Mouse (Mus musculus): ENCODE results near the gene Zdhhc6.

Zdhhc6 gene

DNA sequence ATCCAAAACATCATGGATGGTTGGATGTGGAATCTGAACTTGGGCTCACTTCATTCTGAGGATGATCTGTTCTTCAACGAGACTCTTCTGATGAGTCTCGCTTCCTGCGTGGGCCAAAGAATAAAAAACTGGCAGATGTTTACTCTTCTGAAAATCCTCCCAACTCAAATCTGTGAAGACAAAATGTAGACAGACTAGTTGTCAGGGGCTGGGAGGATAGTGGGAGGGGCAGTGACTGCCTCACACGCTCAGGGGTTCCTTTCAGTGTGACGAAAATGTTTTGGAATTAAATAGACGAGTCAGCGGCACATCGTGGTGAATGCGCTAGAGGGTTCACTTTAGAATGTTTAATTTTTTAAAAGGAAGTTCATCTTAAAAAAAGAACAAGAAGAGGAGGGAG lies 59.7 kb downstream of the Zdhhc6 start:
- DNase-seq = no peak

DNA sequence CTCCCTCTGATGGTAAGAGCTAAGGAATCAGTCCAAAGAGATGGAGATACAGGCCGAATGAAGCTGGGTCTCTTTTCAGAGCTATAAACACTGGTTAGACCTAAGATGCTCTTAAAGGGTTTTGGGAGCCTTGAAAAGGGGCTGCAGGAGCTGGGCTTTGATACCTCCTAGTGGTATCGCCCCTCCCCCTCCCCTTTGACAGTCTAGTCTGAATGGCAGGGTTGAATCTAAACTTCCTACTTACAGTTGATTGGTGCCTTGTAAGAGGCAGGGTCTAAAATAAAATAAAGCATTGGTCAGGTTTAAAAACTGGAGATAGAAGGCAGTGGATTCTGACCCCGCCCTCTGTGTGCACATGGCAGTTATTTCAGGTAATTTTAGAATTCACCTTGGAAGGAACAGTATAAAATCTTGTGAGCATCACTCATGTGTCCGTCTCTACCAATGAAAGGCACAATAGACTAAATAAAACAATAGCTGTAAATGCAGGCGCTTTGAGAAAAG lies 61.3 kb downstream of the Zdhhc6 start:
- DNase-seq = peak in 1 of 2 experiments; percentile 30

- peak; percentile 67 to 78 for DNase-seq
Measured at GRCm38 (mm10) chr19:55253570-55254441, 62.0 kb downstream of the Zdhhc6 start.

GRCm38 (mm10) chr19:55253239-55253569 lies 62.6 kb downstream of the Zdhhc6 start:
- no peak for DNase-seq

- DNase-seq = peak; percentile 21 to 53
Measured at GRCm38 (mm10) chr19:55251383-55252124, 64.3 kb downstream of the Zdhhc6 start, which contains the start of gene Acsl5. TSS of gene Acsl5 (plus strand) at chr19:55251938.

- no peak for DNase-seq
Measured at GRCm38 (mm10) chr19:55250451-55250850, 65.4 kb downstream of the Zdhhc6 start.

- DNase-seq = peak in 1 of 2 experiments; percentile 53
Measured at GRCm38 (mm10) chr19:55247991-55248520, 67.8 kb downstream of the Zdhhc6 start.

DNA sequence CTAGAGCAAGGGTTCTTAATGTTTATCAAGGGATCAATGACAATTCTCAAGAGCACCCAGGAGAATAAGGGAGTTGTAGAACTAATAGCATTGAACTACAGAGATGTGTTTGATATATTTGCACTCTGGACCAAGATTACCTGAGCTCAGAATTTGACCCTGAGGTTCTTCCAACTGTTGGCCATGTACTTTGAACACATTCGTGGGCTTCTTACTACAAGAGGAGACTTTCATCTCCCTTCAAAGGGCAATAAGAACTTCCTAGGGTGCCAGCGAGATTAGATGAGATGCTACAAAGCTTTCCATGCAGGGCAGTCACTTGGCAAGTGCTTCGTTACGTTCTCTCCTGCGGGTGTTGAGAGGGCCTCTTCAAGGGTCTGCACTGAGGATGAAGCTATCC lies 68.3 kb downstream of the Zdhhc6 start:
- no peak for DNase-seq

GRCm38 (mm10) chr19:55244791-55245231 lies 71.0 kb downstream of the Zdhhc6 start:
- peak; percentile 78 to 88 for DNase-seq

- no peak for DNase-seq
Measured at GRCm38 (mm10) chr19:55241186-55241645, 74.6 kb downstream of the Zdhhc6 start, which contains the start of gene Gucy2g. TSS of gene Gucy2g (minus strand) at chr19:55241236.

- DNase-seq = no peak
Measured at GRCm38 (mm10) chr19:55239766-55240426, 75.9 kb downstream of the Zdhhc6 start.

- DNase-seq = no peak
Measured at GRCm38 (mm10) chr19:55236564-55236963, 79.3 kb downstream of the Zdhhc6 start.

DNA sequence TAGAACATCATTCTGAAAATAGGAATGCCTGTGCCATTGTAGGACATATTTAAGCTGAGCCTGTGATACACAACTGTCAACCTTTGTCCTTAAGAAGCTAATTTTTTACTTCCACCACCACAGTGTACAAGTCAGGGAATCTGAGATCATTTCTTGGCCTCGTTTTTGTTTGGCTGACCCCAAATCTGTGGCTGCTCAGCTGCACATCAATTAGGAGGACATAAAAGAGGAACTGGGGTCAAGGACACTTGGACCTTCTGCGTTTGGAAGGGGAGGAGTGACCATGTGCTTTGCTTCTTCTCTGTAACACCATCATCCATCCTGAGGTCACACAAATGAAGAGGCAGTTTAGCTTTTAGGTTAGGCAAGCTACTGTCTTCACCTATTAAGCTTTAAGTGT lies 79.8 kb downstream of the Zdhhc6 start:
- DNase-seq = peak; percentile 52 to 63

- peak; percentile 13 to 52 for DNase-seq
Measured at GRCm38 (mm10) chr19:55232136-55232535, 83.7 kb downstream of the Zdhhc6 start.

DNA sequence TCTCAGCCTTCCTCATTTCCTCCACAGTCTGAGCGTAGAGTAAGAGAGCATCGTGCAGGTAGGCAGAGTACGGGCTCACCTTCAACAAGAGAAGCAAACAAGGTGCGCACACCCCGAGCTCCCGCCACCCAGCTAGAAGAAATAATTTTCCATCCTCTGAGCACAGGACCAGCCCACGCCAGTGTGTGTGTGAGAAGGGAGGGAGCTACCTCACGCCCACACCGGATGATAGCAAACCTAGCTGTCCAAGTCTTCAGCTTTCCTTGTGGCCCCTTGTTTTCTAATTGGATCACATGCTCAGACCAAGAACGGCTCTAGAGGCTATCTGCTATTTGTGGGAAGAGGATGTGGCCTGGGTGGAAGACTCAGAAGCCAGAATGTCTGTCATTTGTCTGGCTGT lies 84.8 kb downstream of the Zdhhc6 start:
- DNase-seq = no peak

DNA sequence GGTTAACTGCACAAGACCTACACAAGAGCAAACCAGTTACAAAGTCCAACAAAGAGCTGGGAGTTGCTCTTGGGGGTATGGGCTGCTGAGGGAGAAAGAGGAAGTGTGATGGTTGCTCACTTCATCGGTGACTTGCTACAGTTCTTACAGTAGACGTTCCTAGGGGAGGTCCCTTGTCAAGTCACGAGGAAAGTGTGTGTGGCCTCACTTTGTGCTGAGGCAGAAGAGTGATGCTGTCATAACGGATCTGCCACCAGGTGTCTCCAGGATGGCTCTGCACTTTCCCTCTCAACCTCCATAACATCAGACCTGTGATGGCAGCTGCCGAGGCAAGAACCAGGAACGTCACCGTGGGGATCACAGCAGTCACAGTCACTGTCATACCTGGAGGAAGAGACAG lies 88.7 kb downstream of the Zdhhc6 start:
- DNase-seq = no peak

DNA sequence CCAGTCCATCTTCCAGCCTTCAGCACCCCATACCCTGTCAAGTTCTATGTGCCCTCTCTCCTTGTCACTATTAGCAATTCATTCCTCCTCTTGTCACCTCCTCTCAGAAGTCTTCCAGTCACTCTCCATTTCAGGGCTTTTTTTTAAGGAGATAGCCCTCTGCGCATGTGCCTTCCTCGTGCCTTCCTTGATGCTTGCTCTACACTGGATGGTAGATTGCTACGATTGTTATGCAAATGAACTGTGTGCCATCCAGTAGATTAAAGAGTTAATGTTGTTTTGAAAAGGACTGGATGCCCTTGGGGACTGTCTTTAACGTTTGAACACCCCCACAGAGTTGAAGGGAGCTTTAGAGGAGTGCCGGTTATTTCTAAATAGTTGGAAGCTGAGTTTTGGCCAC lies 89.2 kb downstream of the Zdhhc6 start:
- no peak for DNase-seq

- DNase-seq = no peak
Measured at GRCm38 (mm10) chr19:55222268-55222667, 93.6 kb downstream of the Zdhhc6 start.
